Mouse (Mus musculus): Measurements from ENCODE around the gene Arhgef10l.
A peak's percentile ranks its signal among the peaks of the same experiment; 100 is the strongest.

Gene Arhgef10l

DNA sequence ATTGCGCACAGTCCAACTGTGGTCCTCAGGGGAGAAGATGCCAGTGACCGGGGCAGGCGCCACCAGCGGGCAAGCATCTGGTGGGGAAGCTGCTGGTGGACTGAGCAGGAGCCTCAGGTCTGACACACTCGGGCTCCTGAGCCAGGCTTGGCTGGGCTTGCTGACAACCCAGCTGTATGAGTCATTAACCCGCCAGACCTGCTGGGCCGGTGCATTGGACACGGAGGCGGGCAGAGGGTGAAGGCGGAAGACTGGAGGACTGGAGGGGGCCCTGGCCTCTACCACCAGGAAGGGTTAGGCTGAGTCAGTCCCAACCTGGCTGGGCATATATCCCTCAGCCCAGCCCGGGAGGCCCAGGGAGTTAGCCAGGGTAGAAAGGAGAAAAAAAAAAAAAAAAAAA is at the start of gene Arhgef10l:
Gene Arhgef10l (minus strand): TSS at position 253 of the 400 bp plus-strand sequence.
- DNase-seq = peak; percentile 52

DNA sequence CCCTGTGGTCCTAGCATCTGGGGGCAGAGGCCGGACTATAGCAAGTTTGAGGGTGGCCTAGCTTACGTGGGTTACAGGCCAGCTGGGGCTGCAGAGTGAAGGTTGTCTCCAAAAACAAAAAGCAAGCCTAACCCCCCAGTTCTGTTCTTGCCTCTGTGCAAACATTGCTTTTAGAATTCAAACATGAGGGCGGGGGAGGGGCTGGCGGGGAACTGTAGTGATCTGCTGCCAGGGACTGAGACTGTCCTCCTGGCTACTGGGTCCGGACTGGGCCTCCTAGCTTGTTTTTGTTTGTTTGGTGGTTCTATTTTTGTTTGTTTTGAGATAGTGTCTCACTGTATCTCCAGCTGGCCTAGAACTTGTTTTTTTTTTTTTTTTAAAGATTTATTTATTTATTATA is 48.8 kb upstream of the Arhgef10l start:
- DNase-seq = no peak

DNA sequence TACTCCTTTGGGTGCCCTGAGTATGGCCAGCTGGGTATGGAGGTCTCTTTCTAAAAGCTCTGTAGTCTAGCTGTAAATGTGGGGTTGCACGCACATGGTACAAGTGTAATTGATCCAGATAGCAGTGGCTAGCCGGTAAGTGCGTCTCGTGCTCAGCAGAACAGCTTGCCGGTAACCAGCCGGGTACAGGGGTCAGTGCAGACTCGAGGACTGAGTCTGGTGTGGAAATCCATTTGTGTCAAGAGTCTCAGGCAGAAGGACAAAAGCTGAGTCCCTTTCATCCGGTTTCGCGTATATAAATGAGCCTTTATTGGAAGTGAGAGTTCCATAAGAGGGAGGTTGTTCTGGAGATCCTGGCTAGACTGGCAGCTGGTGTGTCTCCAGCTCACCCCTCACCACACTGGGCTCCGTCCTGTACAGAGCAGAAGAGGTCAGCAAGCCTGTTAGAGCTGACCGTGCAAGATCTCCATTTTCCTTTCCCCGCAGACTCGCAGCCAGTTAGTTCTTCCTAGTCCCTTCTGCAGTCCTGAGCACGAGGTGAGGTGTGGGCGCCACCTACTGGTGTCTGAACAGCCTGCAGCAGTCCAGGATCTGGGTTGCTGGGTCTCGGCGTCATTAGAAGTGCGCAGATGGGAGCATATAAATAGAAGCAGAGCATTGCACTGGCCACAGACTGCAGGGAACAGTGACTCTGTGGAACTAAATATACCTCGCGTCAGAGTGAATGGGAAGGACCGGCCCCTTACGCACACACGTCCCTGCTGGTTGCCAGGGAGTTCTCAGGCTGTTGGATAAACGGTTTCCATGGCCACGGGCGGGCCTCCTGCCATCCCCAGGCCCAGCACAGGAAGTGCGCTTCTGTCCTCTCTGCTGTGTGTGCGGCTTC is 47.9 kb upstream of the Arhgef10l start:
- peak; percentile 99 for DNase-seq

DNA sequence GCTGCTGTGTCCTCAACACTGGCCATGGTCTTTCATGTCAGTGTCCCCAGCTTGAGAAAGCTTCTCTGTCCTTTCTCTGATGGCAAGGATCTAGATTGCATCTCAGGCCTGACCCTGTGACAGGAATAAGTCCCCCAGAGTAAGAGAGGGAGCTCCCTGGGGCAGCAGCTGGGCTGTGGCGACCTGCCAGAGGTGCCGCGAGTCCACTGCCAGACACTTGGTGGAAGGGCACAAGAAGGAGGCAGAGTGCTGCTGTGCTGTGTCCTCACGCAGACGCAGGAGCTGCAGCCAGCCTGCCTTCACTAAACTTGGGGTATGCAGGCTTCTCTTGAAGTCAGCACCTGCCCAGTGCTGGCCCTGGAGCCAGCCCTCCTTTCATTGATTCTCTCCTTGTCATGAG is 45.5 kb upstream of the Arhgef10l start:
- no peak for DNase-seq

DNA sequence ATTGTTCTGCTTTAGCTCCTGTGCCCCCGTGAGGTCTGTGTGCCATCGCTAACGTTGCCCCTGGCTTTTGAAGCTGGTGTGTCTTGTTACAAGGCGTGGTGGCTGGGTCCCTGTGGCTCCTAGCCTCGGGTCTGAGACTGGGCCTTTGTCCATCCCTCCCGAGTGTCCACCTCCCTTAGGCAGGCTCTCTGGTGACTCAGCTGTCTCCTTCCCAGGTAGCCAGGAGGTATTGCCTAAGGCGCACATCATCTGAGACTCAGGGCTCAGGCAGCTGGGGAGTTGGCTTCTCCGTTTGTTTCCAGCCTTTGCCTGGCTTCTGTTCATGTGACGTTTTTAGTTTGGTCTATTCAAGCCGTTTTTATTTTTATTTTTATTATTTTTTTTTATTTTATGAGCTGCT is 45.0 kb upstream of the Arhgef10l start:
- DNase-seq = no peak

DNA sequence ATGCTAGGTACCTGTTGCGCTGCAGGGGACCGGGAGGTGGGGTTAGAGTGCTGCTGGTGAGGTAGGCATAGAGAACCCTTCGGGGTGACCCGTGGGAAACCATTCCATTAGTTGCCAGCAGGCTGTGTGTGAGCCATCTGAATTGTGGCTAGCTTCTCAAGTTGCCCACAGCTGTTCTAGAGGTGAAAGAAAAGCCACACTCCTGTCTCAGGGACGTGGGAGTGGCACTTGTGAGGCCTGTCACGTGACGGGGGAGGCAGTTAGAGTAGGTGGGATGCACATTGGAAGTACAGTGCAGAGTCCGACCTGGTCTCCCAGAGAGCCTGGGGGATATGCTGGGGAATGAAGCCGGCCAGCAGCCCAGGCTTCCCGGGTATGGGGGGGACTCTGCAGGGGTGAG is 43.8 kb upstream of the Arhgef10l start:
- DNase-seq = no peak

DNA sequence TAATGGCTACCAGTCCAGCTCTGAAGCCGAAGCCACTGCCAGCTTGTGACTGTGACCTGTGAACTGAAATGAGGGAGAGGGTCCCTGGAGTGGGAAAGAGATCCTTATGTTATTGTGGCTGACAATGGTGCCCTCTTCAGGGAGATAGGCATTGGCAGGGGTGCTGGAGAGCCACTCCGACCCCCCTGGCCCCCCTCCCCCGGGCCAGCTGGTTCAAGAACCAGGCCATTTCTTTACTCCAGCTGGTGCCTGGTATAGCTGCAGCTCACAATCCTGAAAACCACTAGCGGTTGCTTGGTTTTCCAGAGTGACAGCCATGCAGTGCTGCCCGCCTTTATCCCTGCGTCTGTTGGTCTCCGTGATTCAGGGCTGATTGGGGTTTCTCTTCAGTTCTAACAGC is 43.3 kb upstream of the Arhgef10l start:
- DNase-seq = no peak

DNA sequence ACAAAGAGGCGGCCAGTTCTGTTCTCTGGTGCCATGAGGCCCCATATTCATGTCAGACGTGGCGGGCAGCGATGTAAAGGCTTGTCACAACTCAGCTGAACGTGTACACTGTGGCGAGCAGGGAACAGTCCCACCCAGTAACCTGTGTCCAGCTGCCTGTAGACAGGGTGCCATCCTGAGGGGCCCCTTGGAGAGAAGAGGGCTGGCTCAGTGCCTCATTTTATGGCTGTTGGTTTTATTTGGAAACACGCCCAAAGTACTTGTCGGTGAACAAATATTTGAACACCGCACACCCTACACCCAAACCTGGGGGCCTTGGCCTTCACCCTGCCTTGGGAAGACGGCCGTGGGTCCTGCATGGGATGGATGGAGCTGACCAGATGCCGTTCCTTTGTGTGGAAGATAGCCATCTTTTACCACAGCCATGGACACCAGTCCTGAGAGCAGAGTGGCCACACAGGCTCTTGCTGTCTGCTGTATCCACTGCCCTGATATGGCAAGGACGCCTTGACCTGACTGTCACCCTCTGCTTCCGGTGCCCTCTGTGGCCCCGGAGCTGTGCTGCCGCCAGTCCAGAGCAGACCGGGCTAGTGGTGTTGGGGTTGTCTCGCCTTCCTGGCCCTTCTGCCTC is 42.6 kb upstream of the Arhgef10l start:
- DNase-seq = no peak

DNA sequence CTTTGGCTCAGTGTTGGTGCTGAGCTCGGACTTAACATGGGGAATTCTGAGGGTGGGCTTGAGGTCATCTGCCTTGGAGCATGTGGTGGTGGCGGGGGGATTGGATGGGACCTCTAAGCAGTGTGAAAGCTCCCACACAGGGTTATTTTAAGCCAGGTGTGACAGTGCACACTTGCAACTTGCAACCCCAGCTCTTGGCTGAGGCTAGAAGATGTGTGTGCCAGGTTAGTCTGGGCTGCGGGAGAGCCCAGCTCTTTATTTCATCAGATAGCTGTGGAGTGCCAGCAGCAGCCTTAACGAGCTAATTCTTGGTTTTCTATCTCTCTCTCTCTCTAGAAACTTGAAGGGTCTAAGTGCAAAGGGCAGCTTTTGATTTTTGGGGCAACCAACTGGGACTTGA is 41.8 kb upstream of the Arhgef10l start:
- no peak for DNase-seq

DNA sequence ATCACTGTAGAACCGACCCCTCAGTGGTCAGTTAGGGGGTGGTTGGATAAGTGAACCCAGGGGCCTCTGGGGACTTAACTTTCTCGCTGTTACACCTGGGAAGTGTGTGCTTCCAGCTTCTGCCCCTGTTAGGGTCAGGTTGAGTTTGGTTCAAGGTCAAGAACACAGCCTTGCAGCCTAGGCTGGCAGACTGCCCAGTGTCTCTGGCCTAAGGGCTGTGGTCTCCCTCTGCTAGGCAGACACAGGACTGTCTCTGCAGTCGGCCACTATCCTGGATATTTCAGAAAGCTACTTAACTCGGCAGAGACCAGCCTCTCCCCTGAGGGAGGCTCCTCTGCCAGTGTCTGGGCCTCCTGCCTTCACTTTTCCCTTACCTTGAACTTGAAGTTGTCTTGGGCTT is 38.4 kb upstream of the Arhgef10l start:
- DNase-seq = no peak

DNA sequence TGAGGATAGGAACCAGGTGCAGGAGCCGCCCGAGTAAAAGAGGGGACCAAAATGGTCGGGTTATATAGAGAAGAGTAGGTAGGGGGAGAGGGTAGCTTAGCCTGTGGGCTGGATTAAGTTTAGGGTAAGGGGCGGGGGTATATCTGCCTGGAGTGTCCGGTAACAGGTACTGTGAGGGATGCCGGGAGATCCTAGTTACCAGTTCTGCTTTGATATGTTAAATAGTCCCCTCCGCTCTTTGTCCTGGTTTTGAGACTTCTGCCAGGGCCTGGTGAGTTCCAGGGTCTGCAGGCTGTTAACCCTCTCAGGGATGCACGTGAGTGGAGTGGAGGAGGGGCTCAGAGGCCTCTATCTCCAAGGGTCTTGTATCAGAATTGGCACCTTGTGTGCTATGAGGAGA is 37.8 kb upstream of the Arhgef10l start:
- no peak for DNase-seq

DNA sequence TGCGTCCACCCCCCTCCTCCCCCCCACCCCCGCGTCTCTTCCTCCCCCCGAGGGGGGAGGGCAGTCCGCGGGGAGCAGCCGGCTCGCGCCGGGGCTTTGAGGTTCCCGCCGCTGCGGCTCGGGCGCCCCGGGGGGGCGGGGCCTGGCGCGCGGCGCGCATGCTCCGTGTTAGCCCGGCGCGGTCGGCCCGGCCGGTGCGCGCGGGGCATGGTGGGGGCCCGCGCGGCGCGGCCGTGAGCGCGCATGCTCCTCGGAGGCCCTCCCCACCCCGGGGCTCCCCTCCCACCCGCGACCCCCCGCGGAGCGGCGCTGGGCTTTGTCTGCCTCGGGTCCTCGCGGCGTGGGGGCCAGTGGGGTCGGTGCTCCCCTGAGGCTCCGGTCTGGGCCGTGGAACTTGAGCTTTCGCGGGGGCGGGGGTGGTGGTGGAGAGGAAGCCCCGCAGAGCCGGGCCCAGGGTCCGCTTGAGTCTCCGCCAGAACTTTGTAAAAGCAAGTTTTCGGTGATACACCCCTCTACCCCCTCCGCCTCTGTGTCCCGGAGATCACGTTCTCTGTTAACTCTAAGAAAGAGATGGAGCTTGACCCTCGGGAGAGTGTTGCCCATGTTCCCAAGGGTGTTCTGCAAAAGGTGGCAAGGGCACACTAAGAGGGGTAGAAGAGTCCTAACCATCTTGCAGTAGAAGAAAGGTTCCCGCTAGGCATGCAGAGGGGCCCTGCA is 37.0 kb upstream of the Arhgef10l start:
- peak; percentile 80 for DNase-seq

DNA sequence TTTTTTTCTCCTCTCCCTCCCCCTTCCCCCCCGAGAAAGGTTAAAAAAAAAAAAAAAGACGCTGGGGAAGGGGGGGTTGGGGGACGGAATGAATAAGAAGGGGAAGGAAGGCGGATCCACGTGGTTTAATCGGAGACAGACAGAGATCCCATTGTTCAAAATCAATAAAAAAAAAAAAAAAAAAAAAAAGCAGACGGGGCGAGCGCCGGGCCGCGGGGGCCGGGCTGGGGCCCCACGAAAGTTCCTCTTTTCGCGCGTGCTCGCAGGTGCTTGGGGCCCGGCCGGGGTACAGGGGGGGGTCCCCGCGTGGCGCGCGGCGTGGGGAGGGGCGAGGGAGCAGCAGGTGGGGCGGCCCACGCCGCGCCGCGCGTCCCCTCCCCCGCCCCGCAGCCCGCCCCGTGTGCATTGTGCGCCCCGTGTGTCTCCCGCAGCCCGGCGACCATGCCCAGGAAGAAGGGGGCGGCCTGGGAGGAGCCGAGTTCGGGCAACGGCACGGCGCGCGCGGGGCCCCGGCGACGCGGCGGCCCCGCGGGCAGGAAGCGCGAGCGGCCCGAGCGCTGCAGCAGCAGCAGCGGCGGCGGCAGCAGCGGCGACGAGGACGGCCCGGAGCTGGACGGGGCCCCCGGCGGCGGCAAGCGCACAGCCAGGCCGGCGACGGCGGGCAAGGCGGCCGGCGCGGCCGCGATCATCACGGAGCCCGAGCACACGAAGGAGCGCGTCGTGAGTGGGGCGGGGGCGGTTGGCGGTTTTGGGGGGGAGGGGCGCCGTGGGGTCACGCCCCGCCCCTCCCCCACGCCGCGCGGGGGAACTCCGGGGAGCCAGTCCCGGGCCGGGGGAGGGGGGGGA is 36.1 kb upstream of the Arhgef10l start:
- no peak for DNase-seq

DNA sequence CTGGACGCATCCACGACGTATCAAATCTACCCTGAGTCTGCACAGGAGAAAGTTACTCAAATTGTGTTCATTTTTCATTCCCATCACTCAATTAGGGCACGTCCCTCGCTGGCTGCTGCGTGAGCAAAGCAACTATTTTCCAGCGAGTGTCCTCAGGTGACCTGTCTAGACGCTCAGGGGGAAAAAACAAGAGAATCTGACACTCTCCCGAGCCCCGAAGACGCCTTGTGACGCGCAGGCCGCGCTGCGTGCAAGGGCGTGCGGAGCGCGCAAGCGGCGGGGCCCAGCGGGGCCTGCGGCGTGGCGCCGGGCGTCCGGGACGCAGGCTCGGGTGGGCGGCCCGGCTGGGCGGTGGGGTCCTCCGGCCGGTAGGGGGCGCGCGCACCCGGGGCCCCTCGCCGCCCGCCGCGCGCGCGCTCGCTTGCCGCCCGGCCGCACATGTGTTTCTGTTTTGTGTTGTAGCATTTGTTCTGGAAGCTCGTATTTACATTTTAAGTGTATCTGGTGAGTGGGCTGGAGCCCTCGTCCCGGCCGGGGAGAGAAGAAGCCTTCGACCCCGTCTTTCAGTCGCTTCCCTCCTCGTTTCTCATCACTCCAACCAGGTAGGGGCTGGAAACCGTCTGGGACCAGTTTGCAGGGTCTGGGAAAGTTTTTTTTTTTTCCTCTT is 35.4 kb upstream of the Arhgef10l start:
- peak; percentile 80 for DNase-seq

DNA sequence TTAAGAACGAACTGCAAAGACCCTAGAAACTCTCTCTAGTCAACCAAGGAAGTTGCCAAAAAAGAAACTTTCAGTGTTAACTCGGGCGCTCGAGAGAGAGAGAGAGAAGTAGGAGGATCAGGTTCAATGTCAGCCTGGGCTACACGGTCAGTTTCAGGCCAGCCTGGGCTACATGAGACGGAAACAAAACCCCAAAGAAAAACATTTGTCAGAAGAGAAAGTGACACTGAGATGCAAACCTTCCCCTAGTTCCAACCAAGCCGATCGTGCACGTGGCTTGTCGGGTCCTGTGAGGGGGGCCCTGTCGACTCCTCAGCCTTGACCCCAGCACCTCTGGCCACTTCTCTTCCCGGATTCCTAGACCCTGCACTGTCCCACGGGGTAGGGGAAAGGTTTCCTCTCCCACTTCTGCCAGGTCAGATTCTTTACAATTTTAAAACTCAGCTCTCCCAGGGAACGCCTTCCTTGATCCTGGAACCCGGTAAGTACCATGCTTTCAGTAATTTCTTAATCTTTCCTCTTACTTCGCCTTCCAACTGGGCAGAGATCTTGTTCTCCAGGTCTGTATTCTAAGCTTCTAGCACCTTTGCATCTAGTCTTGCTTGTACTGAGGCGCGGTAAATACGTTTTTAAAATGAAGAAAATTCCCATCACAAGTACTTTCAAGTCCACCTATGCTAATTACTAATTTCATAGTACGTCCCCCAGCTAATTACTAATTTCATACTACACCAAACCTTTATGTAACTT is 34.6 kb upstream of the Arhgef10l start, which contains the start of gene Rcc2:
Gene Rcc2 (plus strand): TSS at position 273 of the 750 bp plus-strand sequence.
- no peak for DNase-seq

DNA sequence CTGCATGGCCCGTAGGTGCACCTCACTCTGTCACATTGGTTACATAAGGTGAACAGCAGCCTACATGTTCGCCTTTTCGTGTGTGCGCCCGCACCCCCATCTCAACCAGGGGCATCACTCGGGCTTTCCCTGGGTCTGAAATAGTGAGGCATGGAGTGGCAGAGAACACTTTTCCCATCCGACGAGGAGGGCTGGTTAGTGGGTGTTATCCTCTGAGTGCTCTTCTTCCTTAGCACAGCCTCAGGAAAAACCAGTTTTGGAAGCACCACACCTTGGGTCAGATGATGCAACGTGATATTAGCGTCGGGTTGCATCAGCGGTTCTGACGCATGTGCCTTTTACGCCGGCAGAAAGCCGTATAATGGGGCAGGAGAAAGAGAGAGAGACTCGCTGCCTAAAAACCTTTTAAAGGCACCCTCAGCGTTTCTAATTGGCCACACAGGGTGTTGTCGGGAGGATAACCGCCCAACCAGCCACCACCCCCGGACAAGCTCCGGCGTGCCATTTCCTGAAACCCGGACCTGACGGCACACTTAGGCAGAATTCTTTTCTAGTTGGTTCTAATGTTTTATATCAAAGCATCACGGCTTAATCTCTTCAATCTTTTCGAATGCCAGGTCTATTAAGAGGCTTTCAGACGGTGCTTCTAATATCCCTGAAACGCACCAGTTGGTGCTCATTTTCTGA is 33.8 kb upstream of the Arhgef10l start:
- DNase-seq = peak; percentile 68

DNA sequence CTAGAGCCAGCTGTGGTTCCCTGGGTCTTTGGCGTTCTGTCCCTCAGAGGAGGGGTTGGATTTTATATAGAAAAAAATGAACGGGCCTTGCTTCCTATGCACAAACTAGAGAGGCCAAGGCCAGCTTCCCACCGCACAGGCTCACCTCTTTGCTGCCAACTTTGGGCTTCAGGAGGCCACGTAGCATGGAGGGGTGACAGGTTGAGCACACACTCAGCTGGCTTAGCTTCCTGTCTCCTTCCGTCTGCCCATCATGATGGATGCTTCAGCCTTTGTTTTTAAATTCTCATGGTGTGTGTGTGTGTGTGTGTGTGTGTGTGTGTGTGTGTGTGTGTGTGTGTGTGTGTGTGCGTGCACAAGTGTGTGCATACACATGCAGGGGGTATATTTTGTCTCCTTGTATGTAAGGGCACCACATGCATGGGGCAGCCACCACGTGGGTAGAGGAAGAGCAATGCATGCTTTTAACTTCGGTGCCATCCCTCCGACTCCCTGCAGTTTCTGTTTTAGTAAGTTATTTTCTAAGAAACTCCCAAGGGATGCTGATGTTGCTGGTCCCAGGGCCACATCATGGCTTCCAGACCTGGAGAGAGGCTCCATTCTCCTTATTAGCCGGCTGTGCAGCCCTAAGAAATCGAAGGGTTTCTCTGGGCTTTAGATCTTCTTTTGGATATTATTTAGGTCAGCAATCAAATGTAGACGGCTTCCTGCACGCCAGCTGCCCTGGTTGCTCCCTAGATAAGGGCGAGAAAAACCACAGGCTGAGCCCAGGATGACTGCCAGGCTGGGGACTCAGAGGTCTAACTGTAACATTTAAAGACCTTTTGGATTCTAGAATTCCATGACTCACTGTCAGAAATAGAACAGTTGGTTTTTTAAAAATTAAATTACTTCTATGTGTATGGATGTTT is 30.1 kb upstream of the Arhgef10l start:
- DNase-seq = no peak

DNA sequence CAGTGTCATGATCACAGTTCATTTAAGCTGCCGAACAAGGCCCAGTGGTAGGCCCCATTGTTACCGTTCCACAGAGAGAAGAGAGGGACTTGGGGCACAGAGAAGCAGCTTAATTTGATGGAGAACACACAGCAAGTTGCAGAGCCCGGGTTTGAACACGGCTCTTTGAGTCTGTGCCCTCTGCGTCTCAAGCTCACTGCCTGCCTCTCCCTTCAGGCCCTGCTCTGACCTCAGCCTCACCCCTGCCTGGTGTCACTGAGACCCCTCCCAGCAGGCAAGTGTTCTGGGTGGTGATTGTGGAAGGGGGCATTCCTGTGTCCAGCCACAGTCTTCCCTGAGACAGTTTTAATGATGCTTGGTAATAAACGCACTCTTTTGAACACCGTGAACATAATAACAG is 29.3 kb upstream of the Arhgef10l start:
- no peak for DNase-seq

DNA sequence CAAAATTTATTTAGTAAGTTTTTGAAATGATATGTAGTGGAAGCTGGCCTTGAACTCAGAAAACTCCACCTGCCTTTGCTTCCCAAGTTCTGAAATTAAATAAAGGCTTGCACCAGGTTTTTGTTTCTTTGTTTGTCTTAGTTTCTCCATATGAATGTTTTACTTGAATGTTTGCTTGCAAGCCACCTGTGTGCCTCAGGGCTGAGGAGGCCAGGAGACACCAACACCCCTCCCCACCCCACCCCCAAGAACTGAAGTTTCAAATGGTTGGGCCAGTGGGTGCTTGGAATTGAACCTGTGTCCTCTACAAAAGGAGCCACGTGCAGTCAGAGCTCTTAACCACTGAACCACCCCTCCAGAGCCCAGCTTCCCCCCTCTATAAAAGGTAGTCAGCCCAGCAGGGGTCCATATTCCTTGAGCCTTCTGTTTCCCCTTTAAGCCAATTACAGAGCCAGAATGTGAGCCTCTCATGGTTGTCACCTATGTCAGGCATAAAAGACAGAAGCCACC is 28.8 kb upstream of the Arhgef10l start:
- no peak for DNase-seq

Data from cerebellum, adult 8-10 months (tissue).